Mouse (Mus musculus): ENCODE measurements around the gene Rhot2.

GRCm38 (mm10) chr17:25838904-25839303 lies 5.7 kb downstream of the Rhot2 start:
- TF ChIP-seq CTCF (IDR thresholded peaks at IDR 0.05; ENCODE audit: low read depth) (no peak), EP300 (IDR thresholded peaks at IDR 0.05; ENCODE audit: low read depth) (no peak)

Measured in liver, postnatal 0 days (tissue).